Mouse (Mus musculus) urinary bladder, adult 2 months (tissue): Measurements from ENCODE around the gene Map3k3. TPM values are rescaled to one million over a fixed set of nuclear protein-coding genes. Genes with fewer than 3 reads are reported as not detected.
"Not testable (repeated sequence)": the region's sequence is repeated elsewhere in the genome, so short reads cannot be mapped to it uniquely, and the experiment has no call there.

Experiments
- DNase-seq: peaks from one replicate; pipeline ENCODE4 v3.0.0; 2022; ENCODE audit warnings: low spot score
- polyA plus RNA-seq: library from polyadenylated mRNA; depleted of rRNA; stranded (reverse); fragments of >200 nt; gene quantifications from 2 replicates; pipeline ENCODE4 v1.2.3, GENCODE M21; 2012

Gene Map3k3
- polyA plus RNA-seq, 1 experiment, result 39.1 TPM

- peak; percentile 39 for DNase-seq
These were observed 8.1 kb upstream of the Map3k3 start for GRCm38 (mm10) chr11:106076321-106076720.

GRCm38 (mm10) chr11:106084911-106085561 lies 623 bp downstream of the Map3k3 start:
- DNase-seq, result peak; percentile 78

- DNase-seq, result no peak
These were observed 13.8 kb downstream of the Map3k3 start for GRCm38 (mm10) chr11:106098223-106098622.

- no peak for DNase-seq
These were observed 18.5 kb downstream of the Map3k3 start for GRCm38 (mm10) chr11:106102866-106103265.

GRCm38 (mm10) chr11:106106047-106106587 lies 21.7 kb downstream of the Map3k3 start:
- no peak for DNase-seq

GRCm38 (mm10) chr11:106111688-106112087 lies 27.3 kb downstream of the Map3k3 start:
- DNase-seq, result no peak

GRCm38 (mm10) chr11:106122221-106122620 lies 37.8 kb downstream of the Map3k3 start:
- no peak for DNase-seq

GRCm38 (mm10) chr11:106122736-106123135 lies 38.3 kb downstream of the Map3k3 start:
- DNase-seq, result no peak

GRCm38 (mm10) chr11:106124784-106125183 lies 40.4 kb downstream of the Map3k3 start:
- no peak for DNase-seq

GRCm38 (mm10) chr11:106125827-106126226 lies 41.4 kb downstream of the Map3k3 start:
- DNase-seq, result no peak

- DNase-seq, result not testable (repeated sequence)
These were observed 42.4 kb downstream of the Map3k3 start for GRCm38 (mm10) chr11:106126727-106127373.

GRCm38 (mm10) chr11:106129477-106129876 lies 45.1 kb downstream of the Map3k3 start:
- no peak for DNase-seq

- DNase-seq, result no peak
These were observed 48.1 kb downstream of the Map3k3 start for GRCm38 (mm10) chr11:106132516-106132915.

- peak; percentile 39 for DNase-seq
These were observed 50.4 kb downstream of the Map3k3 start for GRCm38 (mm10) chr11:106134580-106135528.

- DNase-seq, result no peak
These were observed 66.8 kb downstream of the Map3k3 start for GRCm38 (mm10) chr11:106151219-106151618.

- no peak for DNase-seq
These were observed 67.7 kb downstream of the Map3k3 start for GRCm38 (mm10) chr11:106152132-106152531.

- no peak for DNase-seq
These were observed 69.7 kb downstream of the Map3k3 start for GRCm38 (mm10) chr11:106154091-106154490.

- DNase-seq, result no peak
These were observed 70.4 kb downstream of the Map3k3 start for GRCm38 (mm10) chr11:106154770-106155169.

- DNase-seq, result no peak
These were observed 71.3 kb downstream of the Map3k3 start for GRCm38 (mm10) chr11:106155761-106156160.

GRCm38 (mm10) chr11:106156257-106156656 lies 71.8 kb downstream of the Map3k3 start:
- no peak for DNase-seq

GRCm38 (mm10) chr11:106157154-106157553 lies 72.7 kb downstream of the Map3k3 start:
- no peak for DNase-seq
